Mouse (Mus musculus) kidney, embryonic 14.5 days (tissue): ENCODE results near the gene Gm37419. TPM values are rescaled to one million over a fixed set of nuclear protein-coding genes. Genes with fewer than 3 reads are reported as not detected.
A peak's percentile ranks its signal among the peaks of the same experiment; 100 is the strongest.

Experiments used
- ATAC-seq: fragments of 200-750 bp; cut with Nextera tagmentation; 2 replicates; pipeline ENCODE4 v1.8.0; 2017; ENCODE audit warnings: moderate number of reproducible peaks, mild to moderate bottlenecking, moderate TSS enrichment, moderate library complexity; ENCODE audit not compliant: low FRiP score, low TSS enrichment
- H3K27ac ChIP-seq: fragments of 300-500 bp; sonication (generic); 2 replicates; pipeline ENCODE4 v1.5.1; 2014; ENCODE audit warnings: low read depth, mild to moderate bottlenecking, low read length, moderate library complexity, mixed read lengths
- H3K27me3 ChIP-seq: fragments of 300-500 bp; sonication (generic); 2 replicates; pipeline ENCODE4 v1.6.1; 2014; ENCODE audit warnings: mild to moderate bottlenecking, low read length; ENCODE audit not compliant: control insufficient read depth, insufficient read depth
- H3K36me3 ChIP-seq: fragments of 300-500 bp; sonication (generic); 2 replicates; pipeline ENCODE4 v1.6.1; 2014; ENCODE audit warnings: low read length, mixed read lengths; ENCODE audit not compliant: control insufficient read depth, insufficient read depth
- H3K4me1 ChIP-seq: fragments of 300-500 bp; sonication (generic); 2 replicates; pipeline ENCODE4 v1.6.1; 2014; ENCODE audit warnings: low read length, mixed read lengths; ENCODE audit not compliant: control insufficient read depth, insufficient read depth
- H3K4me2 ChIP-seq: fragments of 300-500 bp; sonication (generic); replicated peaks from 2 replicates; pipeline ENCODE4 v1.6.1; 2014; ENCODE audit warnings: low read depth, mild to moderate bottlenecking, low read length
- H3K4me3 ChIP-seq: fragments of 300-500 bp; sonication (generic); 2 replicates; pipeline ENCODE4 v1.5.1; 2014; ENCODE audit warnings: mild to moderate bottlenecking, low read length
- H3K9ac ChIP-seq: fragments of 300-500 bp; sonication (generic); 2 replicates; pipeline ENCODE4 v1.6.1; 2014; ENCODE audit warnings: low read depth, mild to moderate bottlenecking, low read length, moderate library complexity
- H3K9me3 ChIP-seq: fragments of 300-500 bp; sonication (generic); 2 replicates; pipeline ENCODE4 v1.6.1; 2016; ENCODE audit warnings: low read length; ENCODE audit not compliant: control insufficient read depth
- WGBS: fragments of 180-500 bp; shearing (Covaris S2); extraction: QIAGEN DNeasy Blood & Tissue Kit; methylation state at CpG from one replicate; pipeline ENCODE4 v1.1.7; 2014; 5-methylcytosine and 5-hydroxymethylcytosine counted together
- polyA plus RNA-seq: library from polyadenylated mRNA; unstranded; fragments of >200 nt; fragmentation: Nextera tagmentation; extraction: Ambion mirVana; gene quantifications from 2 replicates; pipeline ENCODE4 v1.2.1, GENCODE M21; 2014

Gm37419 gene
- polyA plus RNA-seq, 1 experiment from 2014 or later: not detected

GRCm38 (mm10) chr16:23989209-23990160, 1.2 kb downstream of the Gm37419 start:
- Histone ChIP-seq H3K9ac (peak overlapping the region; percentile 84), H3K9me3 (no peaks in the 10 kb centered on the region), H3K4me1 (peaks cover 28% of the 10 kb centered on the region), H3K36me3 (no peaks in the 10 kb centered on the region), H3K27me3 (no peaks in the 10 kb centered on the region), H3K4me2 (peak overlapping the region; percentile 94), H3K27ac (peak overlapping the region; percentile 99), H3K4me3 (peak overlapping the region; percentile 84)
- WGBS: 5% methylated on average over 25 of the region's 25 CpGs
- no peak for ATAC-seq

- Histone ChIP-seq H3K9me3 (no peaks in the 10 kb centered on the region), H3K4me3 (peak overlapping the region; percentile 84; the same call in 1 of the 2 replicates), H3K4me1 (peaks cover 26% of the 10 kb centered on the region), H3K27me3 (no peaks in the 10 kb centered on the region), H3K36me3 (no peaks in the 10 kb centered on the region), H3K27ac (no peak overlapping the region), H3K9ac (0 out of 2 replicates have a peak overlapping the region, but pooled peaks have one; percentile 84), H3K4me2 (peak overlapping the region; percentile 94)
- WGBS: 46% methylated on average over 11 of the region's 11 CpGs
- no peak for ATAC-seq
These were observed 2.1 kb downstream of the Gm37419 start for GRCm38 (mm10) chr16:23990161-23990970.

GRCm38 (mm10) chr16:23991170-23991569, 2.9 kb downstream of the Gm37419 start:
- H3K36me3 ChIP-seq: no peaks in the 10 kb centered on the region
- H3K4me2 ChIP-seq: 0 out of 2 replicates have a peak overlapping the region, but pooled peaks have one; percentile 4
- peaks cover 22% of the 10 kb centered on the region for H3K4me1 ChIP-seq
- H3K27ac ChIP-seq: no peak overlapping the region
- H3K4me3 ChIP-seq: no peak overlapping the region
- H3K9me3 ChIP-seq: no peaks in the 10 kb centered on the region
- ATAC-seq: no peak
- no peak overlapping the region for H3K9ac ChIP-seq
- 6% methylated on average over 4 of the region's 4 CpGs for WGBS
- no peaks in the 10 kb centered on the region for H3K27me3 ChIP-seq

GRCm38 (mm10) chr16:23991846-23992580, 3.7 kb downstream of the Gm37419 start:
- Histone ChIP-seq H3K36me3 (no peaks in the 10 kb centered on the region), H3K27ac (no peak overlapping the region), H3K27me3 (no peaks in the 10 kb centered on the region), H3K4me1 (peaks cover 13% of the 10 kb centered on the region), H3K4me3 (no peak overlapping the region), H3K9ac (no peak overlapping the region), H3K9me3 (no peaks in the 10 kb centered on the region), H3K4me2 (no peak overlapping the region)
- no peak for ATAC-seq
- 83% methylated on average over 14 of the region's 14 CpGs for WGBS

- 32% methylated on average over 17 of the region's 17 CpGs for WGBS
- peak; percentile 55 for ATAC-seq
- Histone ChIP-seq H3K4me1 (peaks cover 13% of the 10 kb centered on the region), H3K4me2 (peak overlapping the region; percentile 24), H3K9me3 (no peaks in the 10 kb centered on the region), H3K9ac (no peak overlapping the region), H3K27ac (peak overlapping the region; percentile 69; the same call in 1 of the 2 replicates), H3K36me3 (no peaks in the 10 kb centered on the region), H3K4me3 (no peak overlapping the region), H3K27me3 (no peaks in the 10 kb centered on the region)
These were observed 5.4 kb downstream of the Gm37419 start for GRCm38 (mm10) chr16:23993351-23994321.

- 80% methylated on average over 7 of the region's 7 CpGs for WGBS
- no peaks in the 10 kb centered on the region for H3K36me3 ChIP-seq
- no peak overlapping the region for H3K4me2 ChIP-seq
- peaks cover 10% of the 10 kb centered on the region for H3K4me1 ChIP-seq
- no peak overlapping the region for H3K4me3 ChIP-seq
- H3K9ac ChIP-seq: no peak overlapping the region
- H3K27me3 ChIP-seq: no peaks in the 10 kb centered on the region
- no peaks in the 10 kb centered on the region for H3K9me3 ChIP-seq
- ATAC-seq: no peak
- no peak overlapping the region for H3K27ac ChIP-seq
These were observed 8.1 kb downstream of the Gm37419 start for GRCm38 (mm10) chr16:23996342-23996741.

- no peak overlapping the region for H3K9ac ChIP-seq
- ATAC-seq: no peak
- no peaks in the 10 kb centered on the region for H3K9me3 ChIP-seq
- peaks cover 8% of the 10 kb centered on the region for H3K4me1 ChIP-seq
- no peak overlapping the region for H3K4me3 ChIP-seq
- H3K36me3 ChIP-seq: no peaks in the 10 kb centered on the region
- H3K27me3 ChIP-seq: no peaks in the 10 kb centered on the region
- H3K27ac ChIP-seq: no peak overlapping the region
- H3K4me2 ChIP-seq: no peak overlapping the region
- WGBS: 85% methylated on average over 3 of the region's 3 CpGs
These were observed 8.9 kb downstream of the Gm37419 start for GRCm38 (mm10) chr16:23997228-23997627.

GRCm38 (mm10) chr16:23997912-23998311, 9.6 kb downstream of the Gm37419 start:
- 81% methylated on average over 6 of the region's 6 CpGs for WGBS
- Histone ChIP-seq H3K36me3 (no peaks in the 10 kb centered on the region), H3K4me3 (no peak overlapping the region), H3K27me3 (no peaks in the 10 kb centered on the region), H3K4me1 (peaks cover 8% of the 10 kb centered on the region), H3K9ac (no peak overlapping the region), H3K27ac (no peak overlapping the region), H3K9me3 (no peaks in the 10 kb centered on the region), H3K4me2 (no peak overlapping the region)
- ATAC-seq: no peak
